Mouse (Mus musculus): ENCODE data around the gene Tbc1d1. TPM values are rescaled to one million over a fixed set of nuclear protein-coding genes. Genes with fewer than 3 reads are reported as not detected.
A peak's percentile ranks its signal among the peaks of the same experiment; 100 is the strongest.

Tbc1d1 gene
- total RNA-seq, 2 experiments from 2014 or later = 16.7 to 21.9 TPM

GRCm38 (mm10) chr5:64232872-64233271 is 76.8 kb downstream of the Tbc1d1 start:
- intact Hi-C loops (cut with DNase I) = no loop called here
- no peak for DNase-seq

- no peak for DNase-seq
- intact Hi-C loops (cut with DNase I) = no loop called here
These were observed 78.3 kb downstream of the Tbc1d1 start for GRCm38 (mm10) chr5:64234269-64234985.

- intact Hi-C loops (cut with DNase I) = no loop called here
- no peak for DNase-seq
These were observed 79.1 kb downstream of the Tbc1d1 start for GRCm38 (mm10) chr5:64235250-64235649.

GRCm38 (mm10) chr5:64236561-64236960 is 80.5 kb downstream of the Tbc1d1 start:
- intact Hi-C loops (cut with DNase I) = no loop called here
- DNase-seq = peak in 1 of 2 experiments; percentile 26

- intact Hi-C loops (cut with DNase I) = no loop called here
These were observed 81.2 kb downstream of the Tbc1d1 start for GRCm38 (mm10) chr5:64237263-64237662.

GRCm38 (mm10) chr5:64237693-64238092 is 81.6 kb downstream of the Tbc1d1 start:
- DNase-seq = no peak
- intact Hi-C loops (cut with DNase I) = no loop called here

More at GRCm38 (mm10) chr5:64237263-64237662, 81.2 kb downstream of the Tbc1d1 start:
- no peak for DNase-seq

GRCm38 (mm10) chr5:64238894-64239652 is 83.0 kb downstream of the Tbc1d1 start:
- DNase-seq = no peak
- intact Hi-C loops (cut with DNase I) = no loop called here

- DNase-seq = no peak
- intact Hi-C loops (cut with DNase I) = no loop called here
These were observed 85.0 kb downstream of the Tbc1d1 start for GRCm38 (mm10) chr5:64240941-64241682.

- no peak for DNase-seq
- intact Hi-C loops (cut with DNase I) = no loop called here
These were observed 85.8 kb downstream of the Tbc1d1 start for GRCm38 (mm10) chr5:64241867-64242266.

- intact Hi-C loops (cut with DNase I) = no loop called here
- no peak for DNase-seq
These were observed 86.8 kb downstream of the Tbc1d1 start for GRCm38 (mm10) chr5:64242795-64243455.

- no peak for DNase-seq
- intact Hi-C loops (cut with DNase I) = no loop called here
These were observed 87.6 kb downstream of the Tbc1d1 start for GRCm38 (mm10) chr5:64243666-64244065.

- intact Hi-C loops (cut with DNase I) = no loop called here
- DNase-seq = peak; percentile 28 to 45
These were observed 88.2 kb downstream of the Tbc1d1 start for GRCm38 (mm10) chr5:64244283-64244682.

GRCm38 (mm10) chr5:64244745-64245144 is 88.6 kb downstream of the Tbc1d1 start:
- DNase-seq = no peak
- intact Hi-C loops (cut with DNase I) = no loop called here

- DNase-seq = no peak
- intact Hi-C loops (cut with DNase I) = no loop called here
These were observed 95.3 kb downstream of the Tbc1d1 start for GRCm38 (mm10) chr5:64251435-64251834.

- intact Hi-C loops (cut with DNase I) = no loop called here
- DNase-seq = no peak
These were observed 98.2 kb downstream of the Tbc1d1 start for GRCm38 (mm10) chr5:64254278-64254677.

- no peak for DNase-seq
- intact Hi-C loops (cut with DNase I) = no loop called here
These were observed 98.9 kb downstream of the Tbc1d1 start for GRCm38 (mm10) chr5:64254988-64255387.

GRCm38 (mm10) chr5:64263348-64263747 is 107.2 kb downstream of the Tbc1d1 start:
- no peak for DNase-seq
- intact Hi-C loops (cut with DNase I) = no loop called here

GRCm38 (mm10) chr5:64263898-64264478 is 107.9 kb downstream of the Tbc1d1 start:
- DNase-seq = no peak
- intact Hi-C loops (cut with DNase I) = loop anchor here (2.0 kb wide), 1 partner anchor 61 kb away; no protein-coding TSS in a partner anchor

- DNase-seq = peak; percentile 39 to 62
- intact Hi-C loops (cut with DNase I) = loop anchor here (2.0 to 5.0 kb wide), 3 partner anchors 62 to 358 kb away; no protein-coding TSS in a partner anchor
These were observed 109.0 kb downstream of the Tbc1d1 start for GRCm38 (mm10) chr5:64265145-64265544.

- intact Hi-C loops (cut with DNase I) = loop anchor here (2.0 to 5.0 kb wide), 3 partner anchors 63 to 359 kb away; no protein-coding TSS in a partner anchor
These were observed 109.8 kb downstream of the Tbc1d1 start for GRCm38 (mm10) chr5:64265906-64266305.

More at GRCm38 (mm10) chr5:64265906-64266305, 109.8 kb downstream of the Tbc1d1 start:
- DNase-seq = no peak
